Mouse (Mus musculus) neutrophil, adult 5-6 weeks (primary cell): ENCODE results near the gene Tbc1d16. TPM values are rescaled to one million over a fixed set of nuclear protein-coding genes. Genes with fewer than 3 reads are reported as not detected.
"Not testable (repeated sequence)": the region's sequence is repeated elsewhere in the genome, so short reads cannot be mapped to it uniquely, and the experiment has no call there.

Experiments used
- ATAC-seq: fragments of 151-379, 151-347 bp; 2 replicates; pipeline ENCODE4 v1.8.0; 2017; ENCODE audit warnings: mild to moderate bottlenecking, moderate TSS enrichment; ENCODE audit not compliant: insufficient number of reproducible peaks, poor library complexity, low FRiP score, severe bottlenecking; ENCODE audit errors: extremely low read depth
- total RNA-seq: library from RNA; stranded (forward); fragments of 200-1000 nt; gene quantifications from 2 replicates; pipeline ENCODE4 v1.2.3, GENCODE M21; 2017

The Tbc1d16 gene
- 0.12 and 0.23 TPM in 2 replicates for total RNA-seq

- ATAC-seq = peak; percentile 14; the same call in 1 of the 2 replicates
These were observed at the start of gene Tbc1d16, which contains the start of gene Ccdc40 for GRCm38 (mm10) chr11:119228091-119228781. TSS of gene Tbc1d16 (minus strand) at chr11:119228499. TSS of gene Ccdc40 (plus strand) at chr11:119228572.

GRCm38 (mm10) chr11:119273186-119273930 is 45.1 kb upstream of the Tbc1d16 start:
- ATAC-seq = no peak

- not testable (repeated sequence) for ATAC-seq
These were observed 44.2 kb upstream of the Tbc1d16 start for GRCm38 (mm10) chr11:119272492-119272891.

- no peak for ATAC-seq
These were observed 40.4 kb upstream of the Tbc1d16 start for GRCm38 (mm10) chr11:119268557-119269195.

GRCm38 (mm10) chr11:119267768-119268556 is 39.7 kb upstream of the Tbc1d16 start, which contains the start of gene Gaa:
TSS of gene Gaa (plus strand) at chr11:119267887.
- ATAC-seq = peak; percentile 97

GRCm38 (mm10) chr11:119267241-119267674 is 39.0 kb upstream of the Tbc1d16 start:
- no peak for ATAC-seq

GRCm38 (mm10) chr11:119265811-119266210 is 37.5 kb upstream of the Tbc1d16 start:
- ATAC-seq = no peak

GRCm38 (mm10) chr11:119264413-119264812 is 36.1 kb upstream of the Tbc1d16 start:
- ATAC-seq = no peak

GRCm38 (mm10) chr11:119259977-119260376 is 31.7 kb upstream of the Tbc1d16 start:
- ATAC-seq = no peak

- 0 out of 2 replicates have a peak, but pooled peaks have one; percentile 10 for ATAC-seq
These were observed 30.4 kb upstream of the Tbc1d16 start for GRCm38 (mm10) chr11:119258572-119259322.

- ATAC-seq = no peak
These were observed 29.9 kb upstream of the Tbc1d16 start for GRCm38 (mm10) chr11:119258216-119258571.

- not testable (repeated sequence) for ATAC-seq
These were observed 28.3 kb upstream of the Tbc1d16 start for GRCm38 (mm10) chr11:119256557-119256956.

- ATAC-seq = peak; percentile 42; the same call in 1 of the 2 replicates
These were observed 24.7 kb upstream of the Tbc1d16 start for GRCm38 (mm10) chr11:119252854-119253541.

GRCm38 (mm10) chr11:119250998-119251397 is 22.7 kb upstream of the Tbc1d16 start:
- no peak for ATAC-seq

GRCm38 (mm10) chr11:119249011-119249410 is 20.7 kb upstream of the Tbc1d16 start:
- peak; percentile 53; the same call in 1 of the 2 replicates for ATAC-seq

GRCm38 (mm10) chr11:119245543-119245942 is 17.2 kb upstream of the Tbc1d16 start:
- ATAC-seq = not testable (repeated sequence)

GRCm38 (mm10) chr11:119239480-119239879 is 11.2 kb upstream of the Tbc1d16 start:
- ATAC-seq = no peak
